Mouse (Mus musculus) forebrain, postnatal 0 days (tissue): ENCODE measurements around the gene Cecr2. TPM values are rescaled to one million over a fixed set of nuclear protein-coding genes. Genes with fewer than 3 reads are reported as not detected.

Source experiments
- ATAC-seq: fragments of 200-750 bp; cut with Nextera tagmentation; 2 replicates; pipeline ENCODE4 v1.8.0; 2017; ENCODE audit warnings: mild to moderate bottlenecking, moderate library complexity
- DNase-seq: peaks from one replicate; pipeline ENCODE4 v3.0.0-alpha.2; 2015
- H3K27ac ChIP-seq: fragments of 300-500 bp; sonication (generic); 2 replicates; pipeline ENCODE4 v1.5.1; 2014; ENCODE audit warnings: low read depth, mild to moderate bottlenecking, antibody characterized with exemption, low read length, moderate library complexity, mixed read lengths
- H3K27me3 ChIP-seq: fragments of 300-500 bp; sonication (generic); 2 replicates; pipeline ENCODE4 v1.6.1; 2014; ENCODE audit warnings: mild to moderate bottlenecking, low read length, mixed read lengths; ENCODE audit not compliant: insufficient read depth
- H3K36me3 ChIP-seq: fragments of 300-500 bp; sonication (generic); 2 replicates; pipeline ENCODE4 v1.6.1; 2014; ENCODE audit warnings: mild to moderate bottlenecking, moderate library complexity; ENCODE audit not compliant: insufficient read depth
- H3K4me1 ChIP-seq: fragments of 300-500 bp; sonication (generic); 2 replicates; pipeline ENCODE4 v1.6.1; 2014; ENCODE audit warnings: antibody characterized with exemption; ENCODE audit not compliant: insufficient read depth
- H3K4me2 ChIP-seq: fragments of 300-500 bp; sonication (generic); 2 replicates; pipeline ENCODE4 v1.6.1; 2014; ENCODE audit warnings: low read depth, mild to moderate bottlenecking, moderate library complexity
- H3K4me3 ChIP-seq: fragments of 300-500 bp; sonication (generic); 2 replicates; pipeline ENCODE4 v1.5.1; 2014; ENCODE audit warnings: low read depth, low read length, mixed read lengths
- H3K9ac ChIP-seq: fragments of 300-500 bp; sonication (generic); 2 replicates; pipeline ENCODE4 v1.6.1; 2014; ENCODE audit warnings: mild to moderate bottlenecking
- H3K9me3 ChIP-seq: fragments of 300-500 bp; sonication (generic); 2 replicates; pipeline ENCODE4 v1.6.1; 2016; ENCODE audit warnings: low read length
- CTCF ChIP-seq: sonication (generic); IDR thresholded peaks from 2 replicates; pipeline ENCODE4 v1.5.1; 2016; ENCODE audit warnings: antibody characterized with exemption, control low read depth, low read depth
- WGBS: fragments of 180-500 bp; shearing (Covaris S2); extraction: QIAGEN DNeasy Blood & Tissue Kit; methylation state at CpG from one replicate; pipeline ENCODE4 v1.1.7; 2014; 5-methylcytosine and 5-hydroxymethylcytosine counted together
- polyA plus RNA-seq: library from polyadenylated mRNA; unstranded; fragments of >200 nt; fragmentation: Nextera tagmentation; extraction: Ambion mirVana; gene quantifications from 2 replicates; pipeline ENCODE4 v1.2.1, GENCODE M21; 2015
- total RNA-seq: library from RNA; depleted of rRNA; stranded (reverse); fragments of >200 nt; gene quantifications from 2 replicates; pipeline ENCODE4 v1.2.3, GENCODE M21; 2014

Cecr2 gene
- total and polyA plus RNA-seq, 2 experiments from 2014 or later: 1.1 to 4.1 TPM

DNA sequence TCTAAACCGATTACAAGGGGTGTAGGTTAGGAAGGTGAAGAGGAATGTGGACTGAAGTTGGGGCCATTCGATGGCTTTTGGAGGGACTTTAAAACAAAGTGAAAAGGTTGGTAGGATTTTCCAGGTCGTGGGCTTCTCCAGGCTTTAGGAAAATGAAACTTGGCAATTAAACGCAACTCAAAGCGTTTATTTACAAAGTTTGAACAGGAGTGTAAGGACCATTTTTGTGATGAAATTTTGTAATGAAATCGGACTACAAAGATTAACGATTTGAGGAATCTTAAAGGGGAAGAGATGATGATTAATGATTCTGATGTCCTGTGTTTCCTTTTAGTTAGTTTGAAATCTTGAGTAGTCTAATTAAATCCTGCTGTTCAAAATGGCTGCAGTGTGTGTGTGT is 1.7 kb downstream of the Cecr2 start:
- no peak for ATAC-seq
- no peaks in the 10 kb centered on the region for H3K27me3 ChIP-seq
- H3K27ac ChIP-seq: no peak overlapping the region
- 13% methylated on average over 7 of the region's 7 CpGs for WGBS
- H3K4me1 ChIP-seq: 0 out of 2 replicates have a peak, but pooled peaks cover 5% of the 10 kb centered on the region
- no peak for TF ChIP-seq CTCF
- peak overlapping the region; percentile 95 for H3K4me2 ChIP-seq
- DNase-seq: no peak
- H3K36me3 ChIP-seq: no peaks in the 10 kb centered on the region
- peak overlapping the region; percentile 92 for H3K4me3 ChIP-seq
- H3K9ac ChIP-seq: no peak overlapping the region
- H3K9me3 ChIP-seq: no peaks in the 10 kb centered on the region

DNA sequence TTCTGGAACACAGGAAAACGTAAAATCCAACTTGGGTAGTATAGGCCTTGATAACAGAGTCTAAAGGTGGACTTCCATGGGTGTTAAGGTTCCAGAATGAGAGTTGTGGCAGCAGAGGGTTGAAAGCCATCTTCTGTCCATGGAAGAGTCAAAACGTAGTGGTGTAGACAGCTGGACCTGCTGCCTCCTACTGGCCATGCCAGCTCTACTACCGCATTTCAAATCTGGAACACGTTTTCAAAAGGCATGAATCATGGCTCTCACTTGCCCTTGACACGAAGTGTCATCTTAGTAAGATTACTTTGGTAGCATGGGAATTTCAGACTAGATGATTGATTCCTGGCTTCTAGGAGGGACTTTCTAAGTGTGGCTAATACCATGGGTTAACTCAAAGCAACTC is 8.0 kb downstream of the Cecr2 start:
- Histone ChIP-seq H3K9me3 (no peaks in the 10 kb centered on the region), H3K9ac (no peak overlapping the region), H3K4me1 (no peaks in the 10 kb centered on the region), H3K27me3 (no peaks in the 10 kb centered on the region), H3K36me3 (no peaks in the 10 kb centered on the region), H3K4me3 (no peak overlapping the region), H3K4me2 (no peak overlapping the region), H3K27ac (no peak overlapping the region)
- ATAC-seq (no peak), DNase-seq (no peak)
- 75% methylated on average over 5 of the region's 5 CpGs for WGBS
- peak; percentile 31 for TF ChIP-seq CTCF

DNA sequence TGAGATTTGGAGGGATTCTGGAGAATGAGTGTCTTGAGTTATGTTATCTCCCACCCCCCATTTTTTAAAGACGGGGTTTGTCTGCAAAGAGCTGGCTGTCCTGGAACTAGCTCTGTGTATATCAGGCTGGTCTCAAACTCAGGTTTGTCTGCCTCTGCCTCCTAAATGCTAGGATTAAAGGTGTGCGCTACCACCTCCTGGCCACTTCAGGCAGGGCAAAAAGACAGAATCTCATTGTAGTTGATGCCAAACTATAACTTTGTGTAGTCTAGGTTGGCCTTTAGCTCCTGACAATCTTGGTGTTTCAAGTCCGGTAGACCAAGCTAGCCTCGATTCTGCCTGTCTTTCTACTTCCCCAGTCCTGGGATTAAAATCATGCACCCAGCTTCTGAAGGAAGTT is 8.7 kb downstream of the Cecr2 start:
- DNase-seq (no peak), ATAC-seq (no peak)
- no peak overlapping the region for H3K4me2 ChIP-seq
- no peak overlapping the region for H3K4me3 ChIP-seq
- no peaks in the 10 kb centered on the region for H3K4me1 ChIP-seq
- H3K36me3 ChIP-seq: no peaks in the 10 kb centered on the region
- H3K27ac ChIP-seq: no peak overlapping the region
- WGBS: 91% methylated on average over 4 of the region's 4 CpGs
- H3K9me3 ChIP-seq: no peaks in the 10 kb centered on the region
- peak; percentile 48 for TF ChIP-seq CTCF
- H3K9ac ChIP-seq: no peak overlapping the region
- H3K27me3 ChIP-seq: no peaks in the 10 kb centered on the region

DNA sequence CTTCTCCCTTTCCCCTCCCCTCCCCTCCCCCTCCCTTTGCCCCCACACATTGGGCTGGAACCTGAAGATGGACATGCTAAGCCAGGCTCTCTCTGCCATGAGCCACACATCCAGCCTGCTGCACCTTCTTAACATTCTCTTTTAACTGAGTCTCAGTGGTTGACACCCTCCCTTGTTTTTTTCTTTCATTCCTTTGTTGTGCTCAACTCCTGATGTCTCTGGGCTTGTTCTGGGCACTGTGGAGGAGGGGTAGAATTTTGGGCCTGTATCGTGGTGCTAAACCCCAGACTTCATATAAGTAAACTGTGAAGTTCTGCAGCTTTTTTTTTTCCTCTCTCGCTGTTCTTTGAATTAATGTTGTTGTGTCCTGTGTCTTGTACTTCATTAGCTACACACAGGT is 9.8 kb downstream of the Cecr2 start:
- no peaks in the 10 kb centered on the region for H3K4me1 ChIP-seq
- ATAC-seq (no peak), DNase-seq (no peak)
- H3K27ac ChIP-seq: no peak overlapping the region
- H3K4me2 ChIP-seq: no peak overlapping the region
- no peaks in the 10 kb centered on the region for H3K36me3 ChIP-seq
- H3K4me3 ChIP-seq: no peak overlapping the region
- TF ChIP-seq CTCF: no peak
- 62% methylated on average over 2 of the region's 2 CpGs for WGBS
- no peaks in the 10 kb centered on the region for H3K9me3 ChIP-seq
- no peaks in the 10 kb centered on the region for H3K27me3 ChIP-seq
- no peak overlapping the region for H3K9ac ChIP-seq

DNA sequence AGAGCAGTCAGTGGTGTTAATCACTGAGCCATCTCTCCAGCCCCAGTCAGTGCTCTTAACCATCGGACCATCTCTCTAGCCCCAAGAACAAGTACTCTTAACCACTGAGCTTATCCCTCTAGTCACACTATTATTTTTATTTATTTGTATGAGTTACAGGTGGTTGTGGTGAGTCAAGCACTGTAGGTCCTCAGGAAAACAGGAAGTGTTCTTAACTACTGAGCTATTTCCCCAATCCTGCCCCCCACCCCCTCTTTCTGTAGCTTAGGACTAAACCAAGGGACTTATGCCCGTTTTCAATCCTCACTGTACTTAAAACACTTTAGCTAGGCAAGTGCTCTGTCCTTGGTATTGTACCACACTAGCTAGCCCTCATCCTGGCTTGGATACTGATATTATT is 17.2 kb downstream of the Cecr2 start:
- H3K9me3 ChIP-seq: no peaks in the 10 kb centered on the region
- ATAC-seq: no peak
- no peak for DNase-seq
- no peak for TF ChIP-seq CTCF
- no peak overlapping the region for H3K9ac ChIP-seq
- H3K4me1 ChIP-seq: no peaks in the 10 kb centered on the region
- H3K4me3 ChIP-seq: no peak overlapping the region
- no peaks in the 10 kb centered on the region for H3K27me3 ChIP-seq
- WGBS: 86% methylated on average over 2 of the region's 2 CpGs
- H3K27ac ChIP-seq: no peak overlapping the region
- H3K4me2 ChIP-seq: no peak overlapping the region
- no peaks in the 10 kb centered on the region for H3K36me3 ChIP-seq

DNA sequence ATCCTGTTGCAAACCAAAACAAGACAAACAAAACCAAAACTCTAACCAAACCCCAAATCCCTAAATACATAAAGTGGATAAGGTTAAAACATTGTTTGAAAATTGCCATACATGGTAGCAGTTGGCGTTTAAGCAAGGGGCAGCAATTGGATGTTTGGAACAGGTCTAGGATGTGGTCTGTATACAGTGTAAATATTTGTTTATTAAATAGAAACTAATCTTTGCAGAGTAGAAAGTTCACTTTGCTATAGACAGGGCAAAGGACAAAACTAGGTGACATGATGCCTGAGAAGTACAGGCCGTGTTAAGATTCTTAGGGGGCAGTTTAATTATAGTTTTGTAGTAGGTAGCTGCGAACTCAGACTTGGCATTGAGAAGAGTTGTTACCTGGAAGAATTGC is 18.6 kb downstream of the Cecr2 start:
- no peak overlapping the region for H3K4me3 ChIP-seq
- ATAC-seq: no peak
- H3K9ac ChIP-seq: no peak overlapping the region
- no peak overlapping the region for H3K27ac ChIP-seq
- H3K27me3 ChIP-seq: no peaks in the 10 kb centered on the region
- H3K9me3 ChIP-seq: no peaks in the 10 kb centered on the region
- H3K36me3 ChIP-seq: no peaks in the 10 kb centered on the region
- no peak overlapping the region for H3K4me2 ChIP-seq
- H3K4me1 ChIP-seq: no peaks in the 10 kb centered on the region
- TF ChIP-seq CTCF: no peak
- 94% methylated on average over 3 of the region's 3 CpGs for WGBS
- DNase-seq: no peak

DNA sequence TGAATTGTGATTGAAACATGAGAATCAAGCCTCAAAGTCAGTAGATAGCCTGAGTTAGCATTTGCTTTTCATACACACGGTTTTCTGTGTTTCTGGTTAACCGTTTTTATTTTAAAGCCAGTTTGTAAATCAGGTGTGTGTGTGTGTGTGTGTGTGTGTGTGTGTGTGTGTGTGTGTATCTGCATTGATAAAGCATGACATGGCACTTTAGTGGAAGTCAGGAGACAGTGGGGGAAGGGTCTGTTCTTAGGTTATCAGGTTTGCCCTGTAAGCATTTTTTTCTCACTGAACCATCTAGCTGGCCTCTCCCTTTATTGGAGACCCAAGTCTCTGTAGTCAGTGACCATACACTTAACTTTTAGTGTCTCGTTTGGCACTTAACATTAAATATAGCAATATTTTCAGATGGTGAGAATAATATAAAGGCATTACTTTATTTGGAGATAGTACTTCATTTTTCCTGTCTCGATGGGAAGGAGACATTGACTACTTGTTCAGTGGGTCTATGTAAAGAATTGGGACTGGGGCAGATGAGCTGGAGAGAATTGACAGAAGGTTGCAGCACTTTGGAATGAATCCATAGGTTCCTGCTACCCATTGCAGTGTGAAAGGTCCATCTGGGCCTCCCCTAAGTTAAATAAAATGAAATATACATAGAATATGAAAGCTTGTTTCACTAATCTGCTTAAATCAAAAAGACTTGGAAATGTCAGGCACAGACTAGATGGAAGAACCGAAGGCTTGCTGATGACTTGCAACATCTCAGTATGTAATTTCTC is 20.9 kb downstream of the Cecr2 start:
- TF ChIP-seq CTCF: no peak
- no peaks in the 10 kb centered on the region for H3K36me3 ChIP-seq
- no peak for DNase-seq
- no peaks in the 10 kb centered on the region for H3K4me1 ChIP-seq
- ATAC-seq: no peak
- WGBS: 89% methylated on average over 5 of the region's 5 CpGs
- H3K4me2 ChIP-seq: no peak overlapping the region
- H3K4me3 ChIP-seq: no peak overlapping the region
- H3K27ac ChIP-seq: no peak overlapping the region
- H3K9ac ChIP-seq: no peak overlapping the region
- H3K9me3 ChIP-seq: no peaks in the 10 kb centered on the region
- no peaks in the 10 kb centered on the region for H3K27me3 ChIP-seq
